Mouse (Mus musculus) cortical plate, adult 2 months (tissue): ENCODE measurements around the gene Phka1.
"Not testable (repeated sequence)": the region's sequence is repeated elsewhere in the genome, so short reads cannot be mapped to it uniquely, and the experiment has no call there.

Experiments
- CTCF ChIP-seq: fragments of 200-500 bp; IDR thresholded peaks from 2 replicates; pipeline ENCODE4 v1.5.1; 2011; ENCODE audit warnings: mild to moderate bottlenecking, control low read depth, low read length; ENCODE audit not compliant: insufficient read depth; ENCODE audit errors: extremely low read depth
- POLR2A ChIP-seq: fragments of 200-500 bp; IDR thresholded peaks from 2 replicates; pipeline ENCODE4 v1.6.1; 2011; ENCODE audit warnings: mild to moderate bottlenecking, low read length, control low read depth; ENCODE audit not compliant: insufficient read depth; ENCODE audit errors: extremely low read depth

GRCm38 (mm10) chrX:102689252-102689651 lies 45.2 kb upstream of the Phka1 start:
- TF ChIP-seq CTCF = 0 out of 2 replicates have a peak, but pooled peaks have one; percentile 11
- not testable (repeated sequence) for TF ChIP-seq POLR2A
